Mouse (Mus musculus): ENCODE data around the gene BC030499. TPM values are rescaled to one million over a fixed set of nuclear protein-coding genes. Genes with fewer than 3 reads are reported as not detected.

BC030499 gene
- polyA plus RNA-seq, 1 experiment from 2014 or later: 0.10 TPM

- no peak overlapping the region for H3K4me3 ChIP-seq
- H3K27me3 ChIP-seq: no peaks in the 10 kb centered on the region
- H3K27ac ChIP-seq: no peak overlapping the region
- peaks cover 45% of the 10 kb centered on the region for H3K36me3 ChIP-seq
- ATAC-seq (ENCODE audit: borderline replicate concordance, extremely low read depth, low FRiP score, low TSS enrichment): no peak
- 91% methylated on average over 8 of the region's 8 CpGs for WGBS
- H3K9me3 ChIP-seq: no peaks in the 10 kb centered on the region
- no peaks in the 10 kb centered on the region for H3K4me1 ChIP-seq
- H3K4me2 ChIP-seq: no peak overlapping the region
- no peak overlapping the region for H3K9ac ChIP-seq
Observed at GRCm38 (mm10) chr11:78337040-78337439, 46.4 kb downstream of the BC030499 start.

- H3K27ac ChIP-seq: no peak overlapping the region
Observed at GRCm38 (mm10) chr11:78341702-78342101, 51.1 kb downstream of the BC030499 start.

GRCm38 (mm10) chr11:78343381-78344327, 53.0 kb downstream of the BC030499 start, which contains the start of gene Unc119:
Unc119 (plus strand) TSS chr11:78343482.
- peaks cover 26% of the 10 kb centered on the region for H3K36me3 ChIP-seq
- peak within 1 kb of the TSS; percentile 92 for H3K4me3 ChIP-seq
- peak within 1 kb of the TSS; percentile 71 for H3K27ac ChIP-seq
- H3K4me2 ChIP-seq: peak within 1 kb of the TSS; percentile 98
- peak within 1 kb of the TSS; percentile 87 for H3K9ac ChIP-seq
- ATAC-seq (ENCODE audit: borderline replicate concordance, extremely low read depth, low FRiP score, low TSS enrichment): peak; percentile 85
- H3K4me1 ChIP-seq: peaks cover 36% of the 10 kb centered on the region
- H3K27me3 ChIP-seq: no peaks in the 10 kb centered on the region
- no peaks in the 10 kb centered on the region for H3K9me3 ChIP-seq
- under 1% methylated on average over 46 of the region's 66 CpGs for WGBS

More at GRCm38 (mm10) chr11:78341702-78342101, 51.1 kb downstream of the BC030499 start:
- ATAC-seq (ENCODE audit: borderline replicate concordance, extremely low read depth, low FRiP score, low TSS enrichment): no peak
- no peaks in the 10 kb centered on the region for H3K9me3 ChIP-seq
- no peak overlapping the region for H3K9ac ChIP-seq
- H3K4me1 ChIP-seq: peaks cover 36% of the 10 kb centered on the region
- H3K36me3 ChIP-seq: peaks cover 25% of the 10 kb centered on the region
- H3K4me2 ChIP-seq: no peak overlapping the region
- 69% methylated on average over 12 of the region's 12 CpGs for WGBS
- no peak overlapping the region for H3K4me3 ChIP-seq
- no peaks in the 10 kb centered on the region for H3K27me3 ChIP-seq

GRCm38 (mm10) chr11:78344328-78344889, 53.8 kb downstream of the BC030499 start:
- H3K36me3 ChIP-seq: peaks cover 18% of the 10 kb centered on the region
- 60% methylated on average over 6 of the region's 6 CpGs for WGBS
- H3K4me2 ChIP-seq: peak overlapping the region; percentile 98
- peak overlapping the region; percentile 92 for H3K4me3 ChIP-seq
- no peak for ATAC-seq (ENCODE audit: borderline replicate concordance, extremely low read depth, low FRiP score, low TSS enrichment)
- peaks cover 37% of the 10 kb centered on the region for H3K4me1 ChIP-seq
- H3K27ac ChIP-seq: peak overlapping the region; percentile 71
- H3K9me3 ChIP-seq: no peaks in the 10 kb centered on the region
- H3K9ac ChIP-seq: peak overlapping the region; percentile 87; the same call in 1 of the 2 replicates
- no peaks in the 10 kb centered on the region for H3K27me3 ChIP-seq

- H3K4me3 ChIP-seq: no peak overlapping the region
- H3K4me2 ChIP-seq: peak overlapping the region; percentile 98
- peak; percentile 19; the same call in 1 of the 2 replicates for ATAC-seq (ENCODE audit: borderline replicate concordance, extremely low read depth, low FRiP score, low TSS enrichment)
- H3K9ac ChIP-seq: 0 out of 2 replicates have a peak overlapping the region, but pooled peaks have one; percentile 1
- no peaks in the 10 kb centered on the region for H3K9me3 ChIP-seq
- peak overlapping the region; percentile 21; the same call in 1 of the 2 replicates for H3K27ac ChIP-seq
- peaks cover 42% of the 10 kb centered on the region for H3K4me1 ChIP-seq
- no peaks in the 10 kb centered on the region for H3K27me3 ChIP-seq
- H3K36me3 ChIP-seq: peaks cover 11% of the 10 kb centered on the region; the same call in 1 of the 2 replicates
- 47% methylated on average over 8 of the region's 8 CpGs for WGBS
Observed at GRCm38 (mm10) chr11:78344890-78345715, 54.5 kb downstream of the BC030499 start.

GRCm38 (mm10) chr11:78345801-78346200, 55.2 kb downstream of the BC030499 start:
- H3K27ac ChIP-seq: no peak overlapping the region
- WGBS: 67% methylated on average over 7 of the region's 7 CpGs
- ATAC-seq (ENCODE audit: borderline replicate concordance, extremely low read depth, low FRiP score, low TSS enrichment): no peak
- H3K36me3 ChIP-seq: peaks cover 10% of the 10 kb centered on the region; the same call in 1 of the 2 replicates
- H3K4me2 ChIP-seq: no peak overlapping the region
- H3K9me3 ChIP-seq: no peaks in the 10 kb centered on the region
- H3K4me3 ChIP-seq: no peak overlapping the region
- peaks cover 42% of the 10 kb centered on the region for H3K4me1 ChIP-seq
- no peaks in the 10 kb centered on the region for H3K27me3 ChIP-seq
- no peak overlapping the region for H3K9ac ChIP-seq

Other genes starting within 250 kb of the BC030499 start
- gene Eral1, start 210.5 kb upstream of the BC030499 start, polyA plus RNA-seq (2015; fragmentation: Nextera tagmentation; extraction: Ambion mirVana): 34.3 and 36.4 TPM in 2 replicates
- gene Fam222b, start 196.2 kb upstream of the BC030499 start, polyA plus RNA-seq (2015; fragmentation: Nextera tagmentation; extraction: Ambion mirVana): 12.4 and 13.9 TPM in 2 replicates
- gene Traf4, start 125.3 kb upstream of the BC030499 start, polyA plus RNA-seq (2015; fragmentation: Nextera tagmentation; extraction: Ambion mirVana): 82.4 and 88.4 TPM in 2 replicates
- 19.2 and 20.3 TPM in 2 replicates for gene Nek8, start 114.2 kb upstream of the BC030499 start, polyA plus RNA-seq (2015; fragmentation: Nextera tagmentation; extraction: Ambion mirVana)
- 20.2 and 22.9 TPM in 2 replicates for gene Tlcd1, start 114.1 kb upstream of the BC030499 start, polyA plus RNA-seq (2015; fragmentation: Nextera tagmentation; extraction: Ambion mirVana)
- 1,297 and 1,378 TPM in 2 replicates for gene Rpl23a, start 107.3 kb upstream of the BC030499 start, polyA plus RNA-seq (2015; fragmentation: Nextera tagmentation; extraction: Ambion mirVana)
- gene Rab34, start 102.4 kb upstream of the BC030499 start, polyA plus RNA-seq (2015; fragmentation: Nextera tagmentation; extraction: Ambion mirVana): 141 and 147 TPM in 2 replicates
- gene Proca1, start 97.4 kb upstream of the BC030499 start, polyA plus RNA-seq (2015; fragmentation: Nextera tagmentation; extraction: Ambion mirVana): 4.4 and 4.7 TPM in 2 replicates
- gene Sdf2, start 45.1 kb upstream of the BC030499 start, polyA plus RNA-seq (2015; fragmentation: Nextera tagmentation; extraction: Ambion mirVana): 79.9 and 84.1 TPM in 2 replicates
- gene Supt6, start 44.9 kb upstream of the BC030499 start, polyA plus RNA-seq (2015; fragmentation: Nextera tagmentation; extraction: Ambion mirVana): 23.7 and 25.5 TPM in 2 replicates
- gene 2610507B11Rik, start 29.1 kb upstream of the BC030499 start, polyA plus RNA-seq (2015; fragmentation: Nextera tagmentation; extraction: Ambion mirVana): 71.1 and 75.9 TPM in 2 replicates
- 44.8 and 49.9 TPM in 2 replicates for gene Spag5, start 10.7 kb downstream of the BC030499 start, polyA plus RNA-seq (2015; fragmentation: Nextera tagmentation; extraction: Ambion mirVana)
- 7.7 and 8.1 TPM in 2 replicates for gene Aldoc, start 32.1 kb downstream of the BC030499 start, polyA plus RNA-seq (2015; fragmentation: Nextera tagmentation; extraction: Ambion mirVana)
- gene Pigs, start 37.6 kb downstream of the BC030499 start, polyA plus RNA-seq (2015; fragmentation: Nextera tagmentation; extraction: Ambion mirVana): 75.5 and 78.5 TPM in 2 replicates
- 33.4 and 35.7 TPM in 2 replicates for gene Unc119, start 52.6 kb downstream of the BC030499 start, polyA plus RNA-seq (2015; fragmentation: Nextera tagmentation; extraction: Ambion mirVana)
- gene Foxn1, start 95.7 kb downstream of the BC030499 start, polyA plus RNA-seq (2015; fragmentation: Nextera tagmentation; extraction: Ambion mirVana): 0.35 and 1.9 TPM in 2 replicates
- gene Slc13a2, start 131.4 kb downstream of the BC030499 start, polyA plus RNA-seq (2015; fragmentation: Nextera tagmentation; extraction: Ambion mirVana): 0.06 and 0.12 TPM in 2 replicates
- gene Slc46a1, start 174.9 kb downstream of the BC030499 start, polyA plus RNA-seq (2015; fragmentation: Nextera tagmentation; extraction: Ambion mirVana): 11.7 and 12.0 TPM in 2 replicates
- gene Sarm1, start 206.9 kb downstream of the BC030499 start, polyA plus RNA-seq (2015; fragmentation: Nextera tagmentation; extraction: Ambion mirVana): 0.91 and 0.96 TPM in 2 replicates
- gene Vtn, start 208.2 kb downstream of the BC030499 start, polyA plus RNA-seq (2015; fragmentation: Nextera tagmentation; extraction: Ambion mirVana): 1.2 and 10.2 TPM in 2 replicates
- gene Sebox, start 212.6 kb downstream of the BC030499 start, polyA plus RNA-seq (2015; fragmentation: Nextera tagmentation; extraction: Ambion mirVana): not detected in 2 replicates
- gene Tmem199, start 221.3 kb downstream of the BC030499 start, polyA plus RNA-seq (2015; fragmentation: Nextera tagmentation; extraction: Ambion mirVana): 44.4 and 48.3 TPM in 2 replicates
- 158 TPM in 2 replicates for gene Poldip2, start 221.4 kb downstream of the BC030499 start, polyA plus RNA-seq (2015; fragmentation: Nextera tagmentation; extraction: Ambion mirVana)
- 83.0 and 83.1 TPM in 2 replicates for gene Tnfaip1, start 245.5 kb downstream of the BC030499 start, polyA plus RNA-seq (2015; fragmentation: Nextera tagmentation; extraction: Ambion mirVana)
- gene Ift20, start 245.5 kb downstream of the BC030499 start, polyA plus RNA-seq (2015; fragmentation: Nextera tagmentation; extraction: Ambion mirVana): 134 and 137 TPM in 2 replicates